Mouse (Mus musculus): ENCODE data around the gene Ece2.

Ece2 gene

GRCm38 (mm10) chr16:20629731-20630634, at the start of gene Ece2:
Gene Ece2 (plus strand): TSS chr16:20629828.
- DNase-seq, result peak; percentile 75

- DNase-seq, result no peak
Measured at GRCm38 (mm10) chr16:20589366-20589938, 40.2 kb upstream of the Ece2 start, which contains the start of gene Vwa5b2. Gene Vwa5b2 (plus strand): TSS chr16:20589471.

- peak; percentile 69 for DNase-seq
Measured at GRCm38 (mm10) chr16:20589939-20590679, 39.5 kb upstream of the Ece2 start.

DNA sequence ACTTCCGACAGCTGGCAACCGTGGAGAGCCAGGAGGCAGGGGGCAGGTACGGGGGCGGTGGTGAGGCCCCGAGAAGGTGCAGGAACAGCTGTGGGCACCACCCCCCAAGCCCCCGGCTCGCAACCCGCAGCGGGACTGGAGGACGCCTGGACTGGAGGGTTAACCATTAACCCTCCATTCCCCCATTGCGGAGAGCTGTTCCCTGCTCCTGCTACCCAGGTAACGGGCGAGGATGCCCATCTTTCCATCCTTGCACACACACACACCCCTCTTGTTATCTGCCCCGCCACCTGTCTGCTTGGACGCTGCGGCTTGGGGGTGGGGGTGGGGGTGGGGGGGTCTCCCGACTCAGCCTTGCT, 39.0 kb upstream of the Ece2 start:
- DNase-seq, result no peak

DNA sequence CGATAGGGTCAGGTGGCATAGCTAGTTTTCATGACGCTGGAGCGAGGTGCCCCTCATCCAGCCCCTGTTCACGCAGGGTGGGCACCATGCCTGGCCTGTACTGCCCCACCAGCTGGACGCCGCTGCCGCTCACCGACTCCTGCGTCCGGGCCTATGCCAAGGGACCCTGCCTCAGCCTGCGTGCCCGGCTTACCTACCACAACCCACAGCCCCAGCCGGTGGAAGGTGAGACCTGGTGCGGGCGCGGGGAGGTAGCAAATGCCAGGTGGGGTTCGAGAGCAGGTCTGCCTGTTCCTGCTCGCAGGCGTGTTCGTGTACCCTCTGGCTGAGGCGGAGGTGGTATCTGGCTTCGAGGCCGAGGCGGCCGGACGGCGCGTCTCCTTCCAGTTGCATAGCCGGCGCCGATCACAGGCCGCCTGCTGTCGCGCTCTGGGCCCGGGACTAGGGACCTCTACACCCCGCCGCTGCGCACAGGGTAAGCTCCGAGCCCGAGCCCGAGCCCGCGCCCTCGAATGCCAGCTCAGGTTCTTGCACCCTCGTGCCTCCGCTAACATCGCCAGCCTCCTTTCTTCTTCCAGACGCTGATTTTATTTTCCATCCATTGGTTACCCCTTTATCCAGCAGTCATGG, 38.4 kb upstream of the Ece2 start:
- DNase-seq, result no peak

DNA sequence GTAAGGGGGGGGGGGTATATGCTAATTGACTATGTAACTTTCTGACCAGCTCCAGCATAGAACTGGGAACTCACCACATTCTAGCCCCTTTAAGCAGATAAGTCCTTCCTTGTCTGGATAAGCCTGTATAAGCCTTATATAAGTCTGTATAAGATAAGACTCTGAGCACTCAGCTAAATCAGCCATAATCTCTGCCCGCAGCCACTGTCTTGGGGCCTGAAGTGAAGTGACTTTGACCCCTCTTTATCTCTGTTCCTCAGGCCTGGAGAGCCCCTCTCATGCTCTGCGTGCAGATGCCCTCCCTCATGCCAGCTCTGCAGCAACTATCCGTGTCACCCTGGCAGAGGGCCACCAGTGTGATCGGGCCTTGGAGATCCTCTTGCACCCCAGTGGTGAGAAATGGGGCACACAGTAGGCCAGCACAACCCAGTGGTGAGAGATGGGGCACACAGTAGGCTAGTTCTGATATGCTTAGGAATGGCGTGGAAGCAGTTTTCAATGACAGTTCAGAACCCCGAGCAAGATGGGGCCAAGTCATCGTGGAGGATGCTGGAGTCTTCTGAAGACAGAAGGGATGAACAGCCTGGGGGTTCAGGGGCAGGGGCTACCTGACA, 34.5 kb upstream of the Ece2 start:
- no peak for DNase-seq

- DNase-seq, result no peak
Measured at GRCm38 (mm10) chr16:20595737-20596136, 33.9 kb upstream of the Ece2 start.

GRCm38 (mm10) chr16:20596687-20597441, 32.8 kb upstream of the Ece2 start:
- DNase-seq, result no peak

- DNase-seq, result no peak
Measured at GRCm38 (mm10) chr16:20600511-20600910, 29.1 kb upstream of the Ece2 start.

DNA sequence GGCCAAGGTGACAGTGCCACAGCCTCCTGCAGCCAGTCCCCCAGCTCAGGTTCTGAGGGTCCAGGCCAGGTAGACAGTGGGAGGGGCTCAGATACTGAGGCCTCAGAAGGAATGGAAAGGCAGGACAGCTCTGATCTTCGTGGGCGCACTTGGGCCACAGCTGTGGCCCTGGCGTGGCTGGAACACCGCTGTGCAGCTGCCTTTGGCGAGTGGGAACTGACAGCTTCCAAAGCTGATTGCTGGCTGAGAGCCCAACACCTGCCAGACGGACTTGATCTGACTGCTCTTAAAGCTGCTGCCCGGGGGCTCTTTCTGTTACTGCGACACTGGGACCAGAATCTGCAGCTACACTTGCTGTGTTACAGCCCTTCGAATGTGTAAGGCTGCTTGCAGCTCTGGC, 24.9 kb upstream of the Ece2 start:
- no peak for DNase-seq

GRCm38 (mm10) chr16:20610501-20611356, 18.9 kb upstream of the Ece2 start:
- peak; percentile 74 for DNase-seq

- DNase-seq, result peak; percentile 86
Measured at GRCm38 (mm10) chr16:20611357-20612227, 18.0 kb upstream of the Ece2 start, which contains the start of the genes Eef1akmt4, Gm49333 and Alg3. Gene Eef1akmt4 (plus strand): TSS chr16:20611593. Gene Gm49333 (plus strand): TSS chr16:20611610. Gene Alg3 (minus strand): TSS chr16:20611735.

DNA sequence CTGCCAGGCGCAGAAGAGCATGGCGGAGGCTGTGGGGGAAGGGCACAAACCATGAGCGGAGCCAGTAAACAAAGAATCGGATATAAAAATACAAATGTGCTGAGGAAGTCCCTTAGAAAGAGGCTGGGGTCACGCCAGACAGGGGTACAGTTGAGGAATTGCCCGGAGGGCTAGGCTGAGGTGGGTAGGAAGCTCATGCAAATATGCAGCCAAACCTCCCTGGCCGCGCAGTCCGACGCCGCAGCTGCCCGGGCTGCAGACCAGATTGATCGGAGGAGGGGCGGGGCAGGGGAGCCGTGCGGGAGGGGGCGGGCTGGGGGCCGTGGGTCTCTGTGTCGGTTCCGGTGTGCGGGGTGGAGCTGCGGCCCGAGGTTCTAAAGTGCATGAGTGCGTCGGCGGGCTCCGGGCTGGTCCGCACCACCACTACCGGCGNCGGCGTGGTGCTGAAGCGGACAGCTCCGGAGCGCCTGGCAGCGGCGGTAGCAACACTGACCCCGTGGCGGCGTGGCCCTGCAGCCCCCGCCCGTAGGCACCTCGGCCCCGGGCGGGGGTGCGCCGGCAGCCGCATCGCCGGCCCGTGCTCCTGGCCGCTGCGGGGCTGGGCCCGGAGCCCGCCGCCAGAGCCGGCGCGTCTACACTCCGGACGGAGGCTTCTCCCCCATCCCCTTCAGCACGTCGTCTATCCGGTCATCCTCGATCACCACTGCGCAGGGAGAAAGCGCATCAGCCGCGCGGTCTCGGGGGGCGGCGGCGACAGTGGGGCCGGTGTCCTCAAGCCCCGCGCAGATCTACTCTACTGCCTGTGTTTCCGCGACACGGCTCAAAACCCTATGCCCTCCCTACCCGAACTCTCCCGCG, 9.9 kb upstream of the Ece2 start:
- peak; percentile 64 for DNase-seq

DNA sequence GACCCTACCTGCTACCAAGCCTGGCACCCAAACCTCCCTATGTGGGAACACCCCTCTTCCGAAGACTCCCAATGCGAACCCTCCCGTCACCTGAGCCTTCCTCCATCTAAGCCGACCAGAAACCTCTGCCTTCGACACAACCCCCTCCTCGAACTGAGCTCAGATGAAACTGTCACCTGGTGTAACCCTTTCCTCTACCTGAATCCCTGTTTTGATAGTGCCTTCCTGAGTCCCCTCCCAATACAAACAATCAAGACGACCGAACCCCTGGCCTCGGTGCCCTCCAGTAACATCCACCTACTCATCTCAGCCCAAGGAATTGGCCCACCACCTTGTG, 9.3 kb upstream of the Ece2 start:
- no peak for DNase-seq

DNA sequence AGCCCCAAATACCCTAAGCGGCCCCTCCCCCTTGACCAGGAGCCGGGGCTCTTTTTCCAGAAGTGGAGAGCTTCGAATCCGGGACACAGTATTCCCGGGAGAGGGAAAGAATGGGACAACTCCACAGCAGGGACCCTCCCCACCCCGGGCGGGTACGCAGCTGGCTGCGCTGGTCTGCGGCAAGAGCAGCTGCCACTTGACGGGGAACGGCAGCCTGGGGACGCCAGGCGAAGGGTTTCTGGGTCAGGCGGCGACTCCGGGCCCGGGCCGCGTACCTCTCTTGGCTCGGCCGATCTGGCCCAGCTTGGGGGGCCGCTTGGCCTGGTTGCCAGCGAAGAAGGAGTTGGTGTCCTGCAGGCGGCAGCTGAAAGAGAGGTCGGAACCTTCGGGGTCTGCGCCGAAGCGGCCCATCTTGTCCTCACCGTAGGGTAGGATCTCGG, 8.9 kb upstream of the Ece2 start:
- no peak for DNase-seq

- DNase-seq, result peak; percentile 89
Measured at GRCm38 (mm10) chr16:20621191-20621990, 8.2 kb upstream of the Ece2 start, which contains the start of gene Camk2n2. Gene Camk2n2 (minus strand): TSS chr16:20621287.

DNA sequence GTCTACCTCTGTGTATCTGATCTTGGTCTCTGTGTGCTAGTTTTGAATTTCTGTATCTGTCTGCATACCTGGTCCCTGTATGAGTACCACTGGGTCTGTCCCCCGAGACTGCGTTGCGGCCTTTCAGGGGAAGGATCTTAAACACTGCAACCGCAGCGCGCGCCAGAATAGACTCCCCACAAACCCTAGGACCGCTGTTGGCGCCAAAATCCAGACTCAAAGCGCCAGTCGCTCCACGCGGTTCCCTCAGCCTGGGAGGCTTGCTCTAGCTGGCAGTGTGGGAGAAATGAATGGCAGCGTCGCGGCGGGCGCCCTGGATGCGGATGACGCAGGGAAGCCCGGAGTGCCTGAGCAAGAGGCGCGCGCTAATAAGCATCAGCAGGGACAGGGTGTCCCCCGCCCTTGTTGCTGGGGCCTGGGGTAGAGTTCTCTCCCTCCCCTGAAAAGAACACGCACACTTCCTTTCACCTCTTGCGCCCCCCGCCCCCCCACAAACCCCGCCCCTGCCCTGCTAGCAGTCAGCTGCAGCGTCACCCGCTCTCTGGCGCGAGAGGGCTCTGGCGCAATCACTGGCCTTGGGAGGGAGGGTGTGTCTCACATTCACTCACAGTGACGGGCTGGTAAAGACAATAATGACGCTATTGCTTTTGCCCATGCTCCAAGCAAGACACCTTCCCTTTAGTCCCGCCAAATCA, 7.5 kb upstream of the Ece2 start:
- DNase-seq, result peak; percentile 86
